Mouse (Mus musculus) heart, embryonic 10.5 days (tissue): ENCODE measurements at regions not wholly inside any gene's neighbourhood (a gene's known extent, or its start where the extent isn't known, plus 50 kb on each side); places are given as distances from the start of the nearest gene placed in this dataset.

Source experiments
- DNase-seq: peaks from one replicate; pipeline ENCODE4 v3.0.0-alpha.2; 2017; ENCODE audit warnings: low spot score
- H3K27ac ChIP-seq: fragments of 300-500 bp; sonication (generic); 2 replicates; pipeline ENCODE4 v1.5.1; 2016; ENCODE audit warnings: mild to moderate bottlenecking
- H3K27me3 ChIP-seq: fragments of 300-500 bp; sonication (generic); 2 replicates; pipeline ENCODE4 v1.6.1; 2016; ENCODE audit warnings: mild to moderate bottlenecking; ENCODE audit not compliant: poor library complexity, insufficient read depth, severe bottlenecking
- H3K36me3 ChIP-seq: fragments of 300-500 bp; sonication (generic); 2 replicates; pipeline ENCODE4 v1.6.1; 2016; ENCODE audit warnings: mild to moderate bottlenecking, moderate library complexity
- H3K4me1 ChIP-seq: fragments of 300-500 bp; sonication (generic); 2 replicates; pipeline ENCODE4 v1.6.1; 2016; ENCODE audit warnings: mild to moderate bottlenecking
- H3K4me3 ChIP-seq: fragments of 300-500 bp; sonication (generic); 2 replicates; pipeline ENCODE4 v1.5.1; 2016; ENCODE audit warnings: mild to moderate bottlenecking, moderate library complexity
- H3K9me3 ChIP-seq: fragments of 300-500 bp; sonication (generic); 2 replicates; pipeline ENCODE4 v1.6.1; 2016; ENCODE audit warnings: mild to moderate bottlenecking, moderate library complexity
- WGBS: fragments of 180-500 bp; shearing (Covaris S2); methylation state at CpG from one replicate; pipeline ENCODE4 v1.1.7; 2016; 5-methylcytosine and 5-hydroxymethylcytosine counted together

DNA sequence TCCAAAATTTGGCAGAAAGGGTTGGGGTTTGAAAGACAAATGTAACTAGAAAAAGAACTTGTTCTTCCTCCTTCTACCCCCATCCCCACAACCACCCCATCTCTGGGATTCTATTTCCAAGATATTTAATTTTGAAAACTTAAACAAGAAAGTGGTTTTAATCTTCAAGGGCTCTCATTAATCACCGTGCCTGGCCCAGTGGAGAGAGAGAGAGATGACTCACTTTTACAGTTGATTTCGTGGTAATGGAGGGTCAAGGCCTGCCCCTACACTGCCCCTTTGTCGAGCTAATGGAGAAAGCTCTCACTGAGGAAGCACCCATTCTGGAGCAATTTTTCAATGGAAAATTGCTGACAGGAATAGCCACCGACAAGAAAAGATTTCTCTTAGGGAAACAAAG, 247.9 kb downstream of the Gm10260 start:
- Histone ChIP-seq H3K27ac (no peak overlapping the region), H3K9me3 (no peaks in the 10 kb centered on the region), H3K4me1 (peaks cover 15% of the 10 kb centered on the region), H3K27me3 (peaks cover 3% of the 10 kb centered on the region; the same call in 1 of the 2 replicates), H3K36me3 (no peaks in the 10 kb centered on the region), H3K4me3 (no peak overlapping the region)
- WGBS, result 59% methylated on average over 4 of the region's 4 CpGs
- no peak for DNase-seq

DNA sequence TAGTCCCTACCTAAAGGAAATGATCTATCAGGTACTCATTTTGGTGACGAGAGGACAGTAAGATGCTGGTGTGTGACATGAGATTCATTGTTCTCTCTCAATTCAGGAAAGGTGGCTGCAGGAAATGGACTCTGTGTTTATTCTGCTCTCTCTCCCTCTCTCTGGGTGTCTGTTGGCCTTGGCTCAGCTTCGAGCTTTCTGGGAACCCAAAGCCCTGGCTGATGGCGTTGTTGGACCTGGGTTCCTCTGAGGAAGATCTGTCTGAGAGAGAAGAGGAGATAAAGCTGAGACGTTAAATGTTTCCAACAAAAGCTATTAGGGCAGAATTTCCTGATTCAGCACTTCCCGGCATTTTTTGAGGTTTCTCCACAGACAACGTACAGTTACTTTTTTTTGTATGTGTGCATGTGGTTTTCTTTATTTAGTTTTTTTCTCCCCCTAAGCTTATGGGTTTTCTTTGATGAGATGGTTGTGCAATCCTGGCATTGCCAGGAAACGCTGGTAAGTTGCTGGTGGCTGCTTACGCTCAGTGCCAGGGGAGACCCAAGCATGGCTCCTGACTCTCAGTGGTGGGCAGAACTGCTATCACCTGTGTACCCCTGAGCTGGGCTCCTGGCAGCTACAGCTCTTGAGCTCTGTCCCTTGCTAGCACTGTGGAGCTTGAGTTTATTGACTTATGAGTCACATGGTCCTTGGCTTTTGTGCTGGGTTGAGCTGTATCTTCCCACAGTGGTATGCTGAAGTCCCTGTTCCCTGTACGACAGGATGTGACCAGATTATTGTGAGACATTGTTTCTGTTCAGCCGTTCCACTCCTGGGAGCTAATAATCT, 249.8 kb downstream of the Gm10260 start:
- H3K36me3 ChIP-seq, result no peaks in the 10 kb centered on the region
- peak overlapping the region; percentile 60; the same call in 1 of the 2 replicates for H3K27ac ChIP-seq
- H3K4me3 ChIP-seq, result no peak overlapping the region
- DNase-seq, result no peak
- peaks cover 15% of the 10 kb centered on the region for H3K4me1 ChIP-seq
- 57% methylated on average over 10 of the region's 10 CpGs for WGBS
- H3K9me3 ChIP-seq, result no peaks in the 10 kb centered on the region
- peaks cover 11% of the 10 kb centered on the region; the same call in 1 of the 2 replicates for H3K27me3 ChIP-seq

DNA sequence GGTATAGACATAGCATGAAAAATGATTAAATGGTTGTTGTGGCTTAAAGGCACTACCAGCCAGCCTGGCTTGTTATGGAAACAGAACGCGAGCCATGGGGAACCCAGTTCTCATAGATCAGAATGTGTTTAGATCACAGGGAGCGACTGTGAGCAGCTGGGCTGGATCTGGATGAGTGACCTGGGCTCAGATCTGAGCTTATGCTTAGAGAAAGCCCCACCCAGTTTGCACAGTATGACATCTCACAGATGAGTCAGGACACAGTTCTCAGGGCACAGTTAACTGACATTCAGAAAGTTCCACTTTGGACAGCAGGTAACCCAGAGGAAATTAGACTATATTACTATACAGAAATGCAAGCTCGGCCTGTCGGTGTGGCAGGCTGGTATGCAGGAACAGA, 255.5 kb downstream of the Gm10260 start:
- Histone ChIP-seq H3K4me3 (no peak overlapping the region), H3K36me3 (no peaks in the 10 kb centered on the region), H3K27ac (no peak overlapping the region), H3K27me3 (peaks cover 9% of the 10 kb centered on the region; the same call in 1 of the 2 replicates), H3K9me3 (no peaks in the 10 kb centered on the region), H3K4me1 (no peaks in the 10 kb centered on the region)
- no peak for DNase-seq
- WGBS, result 81% methylated on average over 5 of the region's 5 CpGs

DNA sequence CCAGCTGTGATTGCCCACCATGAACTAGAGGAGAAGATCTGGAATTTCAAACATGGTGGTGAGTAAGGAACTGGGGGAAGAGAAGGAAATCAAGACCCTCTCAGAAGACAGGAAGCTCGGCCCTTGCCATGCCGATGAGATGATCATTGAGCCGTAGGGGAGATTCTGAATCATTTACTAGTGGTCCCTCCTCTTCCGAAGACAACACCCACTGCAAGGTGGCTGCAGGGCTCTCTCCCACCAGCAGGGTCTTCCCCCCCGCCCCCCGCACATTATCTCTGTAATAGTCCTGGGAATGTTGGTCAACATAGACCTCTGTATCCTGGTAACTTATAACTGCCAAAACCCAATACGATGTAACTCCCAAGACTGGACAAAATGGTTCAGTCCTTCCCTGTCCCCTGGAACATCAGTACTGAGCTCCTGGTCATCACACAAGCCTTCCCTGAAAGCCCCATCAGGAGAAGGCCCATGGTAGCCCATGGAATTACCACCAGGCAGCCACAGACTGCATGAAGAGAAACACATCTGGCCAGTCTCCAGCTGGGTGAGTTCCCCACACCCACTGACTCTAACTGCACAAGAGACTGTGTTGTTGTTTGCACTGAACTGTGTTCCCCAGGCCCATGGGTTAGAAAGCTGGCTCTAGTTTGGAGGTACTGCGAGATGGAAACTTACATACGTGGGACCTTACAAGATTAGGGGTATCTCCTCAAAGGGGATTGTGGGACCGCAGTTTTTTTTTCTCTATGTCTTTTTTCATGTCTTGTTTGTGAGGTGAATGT, 256.3 kb downstream of the Gm10260 start:
- no peaks in the 10 kb centered on the region for H3K9me3 ChIP-seq
- H3K27me3 ChIP-seq, result peaks cover 9% of the 10 kb centered on the region; the same call in 1 of the 2 replicates
- no peaks in the 10 kb centered on the region for H3K4me1 ChIP-seq
- no peaks in the 10 kb centered on the region for H3K36me3 ChIP-seq
- peak overlapping the region; percentile 16; the same call in 1 of the 2 replicates for H3K27ac ChIP-seq
- 83% methylated on average over 10 of the region's 10 CpGs for WGBS
- H3K4me3 ChIP-seq, result no peak overlapping the region
- DNase-seq, result no peak

DNA sequence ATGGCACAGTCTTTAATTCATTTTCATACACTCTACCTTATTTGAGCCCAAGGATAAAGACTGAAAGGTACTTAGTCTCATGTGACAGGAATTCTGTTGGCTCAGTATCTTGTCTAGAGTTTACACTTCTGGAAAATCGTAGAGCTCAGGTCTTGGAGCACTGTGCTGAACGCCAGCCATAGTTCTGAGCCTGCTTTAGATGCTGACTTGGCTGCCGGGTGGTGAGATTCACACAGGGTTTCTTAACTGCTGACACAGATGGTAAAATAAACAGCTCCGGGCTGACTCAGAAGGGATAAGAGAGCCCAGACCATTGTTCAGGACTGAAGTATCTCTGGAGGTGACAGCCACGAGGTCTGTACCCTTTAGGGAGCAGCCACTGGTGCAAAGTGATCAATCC, 257.0 kb downstream of the Gm10260 start:
- Histone ChIP-seq H3K36me3 (no peaks in the 10 kb centered on the region), H3K9me3 (no peaks in the 10 kb centered on the region), H3K27ac (no peak overlapping the region), H3K27me3 (peaks cover 9% of the 10 kb centered on the region; the same call in 1 of the 2 replicates), H3K4me3 (no peak overlapping the region), H3K4me1 (no peaks in the 10 kb centered on the region)
- no peak for DNase-seq
- 52% methylated on average over 5 of the region's 5 CpGs for WGBS

DNA sequence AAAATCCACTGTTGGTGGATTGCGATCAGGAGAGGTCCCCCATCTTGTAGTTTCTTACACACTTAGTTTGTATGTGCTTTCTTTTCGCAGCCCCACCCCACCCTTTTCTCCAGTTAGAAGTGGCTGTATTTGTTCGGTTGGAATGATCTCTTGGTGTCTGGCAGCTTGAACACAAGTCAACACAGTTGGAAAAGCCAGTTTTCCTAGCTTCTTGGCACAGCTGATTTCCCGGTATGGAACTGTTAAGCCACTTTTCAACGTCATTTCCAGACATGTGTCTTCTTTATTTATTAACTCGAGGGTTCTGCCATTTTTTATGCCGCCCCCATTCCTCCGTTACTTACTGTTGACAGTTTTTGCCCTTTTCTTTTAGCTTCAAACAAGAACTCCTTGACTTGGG, 259.2 kb downstream of the Enc1 start:
- DNase-seq, result no peak
- H3K27me3 ChIP-seq, result no peaks in the 10 kb centered on the region
- H3K9me3 ChIP-seq, result no peaks in the 10 kb centered on the region
- no peak overlapping the region for H3K27ac ChIP-seq
- no peak overlapping the region for H3K4me3 ChIP-seq
- H3K36me3 ChIP-seq, result no peaks in the 10 kb centered on the region
- peaks cover 3% of the 10 kb centered on the region; the same call in 1 of the 2 replicates for H3K4me1 ChIP-seq
- WGBS, result 88% methylated on average over 8 of the region's 8 CpGs

DNA sequence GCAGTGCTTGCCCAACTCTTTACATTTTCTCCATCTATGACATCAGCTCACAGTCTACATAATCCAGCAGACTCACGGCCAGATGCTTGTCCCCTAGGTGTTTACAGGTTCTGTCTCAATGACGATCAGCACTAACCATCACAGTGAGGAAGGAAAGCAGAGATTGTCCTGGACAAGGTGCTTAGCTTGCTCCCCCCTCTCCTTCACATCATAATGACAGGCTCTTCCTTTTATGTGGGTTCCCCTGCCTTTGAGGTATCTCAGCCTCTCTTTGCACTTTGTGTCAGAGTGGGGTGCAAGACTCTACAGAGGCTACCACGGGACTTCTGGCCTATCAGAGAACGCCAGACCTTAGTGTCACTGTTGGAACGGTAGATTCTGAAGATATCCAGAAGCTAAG, 258.1 kb downstream of the Enc1 start:
- Histone ChIP-seq H3K27me3 (no peaks in the 10 kb centered on the region), H3K9me3 (no peaks in the 10 kb centered on the region), H3K4me1 (peaks cover 3% of the 10 kb centered on the region; the same call in 1 of the 2 replicates), H3K27ac (no peak overlapping the region), H3K4me3 (no peak overlapping the region), H3K36me3 (no peaks in the 10 kb centered on the region)
- WGBS, result 88% methylated on average over 5 of the region's 5 CpGs
- no peak for DNase-seq

DNA sequence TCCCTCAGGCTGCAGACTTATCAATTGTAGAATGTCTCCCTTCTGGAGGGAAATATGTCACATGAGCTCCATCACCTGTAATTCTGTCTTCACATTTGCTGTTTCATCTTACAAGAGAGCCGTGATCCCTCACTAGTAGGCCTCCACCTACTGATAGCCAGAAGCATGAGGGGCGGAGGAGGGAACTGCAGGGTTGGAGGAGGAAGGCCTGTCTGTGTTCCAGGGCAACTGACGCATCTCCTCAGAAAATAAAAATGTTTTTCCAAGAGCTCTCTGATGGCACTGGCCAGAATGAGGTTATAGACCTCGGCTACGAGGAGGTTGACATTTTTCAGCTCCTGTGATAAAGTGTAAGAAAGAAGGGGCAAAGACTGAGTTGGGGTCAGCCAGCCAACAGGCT, 257.0 kb downstream of the Enc1 start:
- no peaks in the 10 kb centered on the region for H3K9me3 ChIP-seq
- H3K27ac ChIP-seq, result no peak overlapping the region
- H3K4me3 ChIP-seq, result no peak overlapping the region
- WGBS, result 71% methylated on average over 5 of the region's 5 CpGs
- no peaks in the 10 kb centered on the region for H3K27me3 ChIP-seq
- no peak for DNase-seq
- no peaks in the 10 kb centered on the region for H3K36me3 ChIP-seq
- H3K4me1 ChIP-seq, result peaks cover 3% of the 10 kb centered on the region; the same call in 1 of the 2 replicates

DNA sequence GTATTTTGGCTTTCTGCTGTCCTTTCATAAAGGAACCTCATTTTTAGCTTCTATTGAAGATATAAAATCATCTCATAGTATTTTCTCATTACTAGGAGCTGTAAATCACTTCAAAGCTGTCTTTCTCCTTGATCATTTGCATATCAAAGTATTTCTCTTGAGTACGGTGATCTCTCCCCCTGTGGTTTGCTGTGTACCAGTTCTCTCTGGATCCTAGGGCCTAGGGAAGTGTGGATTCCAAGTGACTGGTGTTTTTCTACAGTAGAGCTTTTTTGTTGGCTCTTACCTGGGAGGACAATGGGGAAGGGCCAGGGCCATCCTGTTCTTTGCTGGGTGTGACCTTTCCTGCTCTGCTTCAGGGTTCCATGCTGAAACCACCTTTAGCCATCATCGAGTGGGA, 253.9 kb downstream of the Enc1 start:
- no peak for DNase-seq
- 78% methylated on average over 2 of the region's 2 CpGs for WGBS

DNA sequence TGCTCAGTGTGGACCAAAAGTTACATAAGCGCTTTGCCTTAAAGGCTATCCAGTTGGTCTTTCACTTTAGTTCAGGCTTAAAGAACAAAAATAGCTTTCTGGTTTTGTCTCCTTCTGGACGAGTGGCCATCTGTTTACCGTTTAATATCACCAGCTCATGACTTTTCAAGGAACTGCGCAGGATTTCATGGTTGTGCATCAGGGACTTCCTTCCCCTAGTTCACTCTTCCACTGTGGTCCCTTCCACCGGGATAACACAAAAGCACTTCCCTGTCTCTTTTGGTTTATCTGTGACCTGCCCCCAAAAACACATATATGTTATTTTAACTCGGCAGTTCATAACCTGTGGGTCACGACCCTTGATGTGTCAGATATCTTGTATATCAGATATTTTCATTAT, 252.9 kb downstream of the Enc1 start:
- peaks cover 21% of the 10 kb centered on the region for H3K4me1 ChIP-seq
- no peak overlapping the region for H3K27ac ChIP-seq
- no peaks in the 10 kb centered on the region for H3K36me3 ChIP-seq
- 77% methylated on average over 7 of the region's 7 CpGs for WGBS
- no peaks in the 10 kb centered on the region for H3K9me3 ChIP-seq
- H3K27me3 ChIP-seq, result no peaks in the 10 kb centered on the region
- DNase-seq, result no peak
- H3K4me3 ChIP-seq, result no peak overlapping the region

More for the DNA sequence above, 253.9 kb downstream of the Enc1 start:
- H3K27ac ChIP-seq, result no peak overlapping the region
- H3K27me3 ChIP-seq, result no peaks in the 10 kb centered on the region
- H3K4me3 ChIP-seq, result no peak overlapping the region
- peaks cover 12% of the 10 kb centered on the region for H3K4me1 ChIP-seq
- no peaks in the 10 kb centered on the region for H3K9me3 ChIP-seq
- H3K36me3 ChIP-seq, result no peaks in the 10 kb centered on the region

DNA sequence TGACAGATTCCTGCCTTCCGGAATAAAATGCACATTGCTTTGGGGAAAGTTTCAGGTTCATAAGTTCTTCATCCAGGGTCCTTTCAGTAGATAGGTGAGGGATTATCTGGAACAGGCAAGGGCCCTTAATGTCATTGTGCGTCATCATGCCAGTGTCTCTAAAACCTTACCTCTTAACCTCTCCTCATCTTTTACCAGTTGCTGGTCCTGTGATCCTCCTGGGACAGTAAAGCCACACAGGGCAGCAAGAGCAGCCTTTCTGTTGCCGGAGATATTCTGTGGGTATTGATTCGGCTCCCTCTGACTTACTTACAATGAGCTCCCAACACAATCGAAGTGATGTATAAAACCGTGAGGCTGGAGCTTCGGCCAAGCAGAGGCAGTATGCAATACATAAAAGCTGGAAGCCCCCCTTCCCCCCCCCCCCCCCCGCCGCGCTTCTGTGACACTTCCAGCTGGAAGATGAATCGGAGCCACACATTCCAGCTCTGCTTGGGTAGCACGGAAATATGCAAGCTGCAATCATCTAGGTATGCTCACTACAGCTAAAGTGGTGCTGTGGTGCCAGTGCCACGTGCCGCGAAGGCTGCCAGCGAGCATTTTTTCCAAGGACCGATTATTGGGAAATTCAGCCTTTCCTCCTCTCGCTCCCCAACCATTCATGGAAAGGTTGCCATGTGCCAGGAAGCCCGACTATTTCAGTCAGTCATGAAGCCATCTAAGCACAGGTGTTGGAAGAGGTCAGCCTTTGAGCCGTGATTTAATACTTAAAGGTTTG, 252.2 kb downstream of the Enc1 start:
- WGBS, result 75% methylated on average over 20 of the region's 20 CpGs
- H3K36me3 ChIP-seq, result no peaks in the 10 kb centered on the region
- no peak for DNase-seq
- no peak overlapping the region for H3K4me3 ChIP-seq
- no peaks in the 10 kb centered on the region for H3K9me3 ChIP-seq
- no peaks in the 10 kb centered on the region for H3K27me3 ChIP-seq
- H3K27ac ChIP-seq, result no peak overlapping the region
- H3K4me1 ChIP-seq, result peaks cover 26% of the 10 kb centered on the region

DNA sequence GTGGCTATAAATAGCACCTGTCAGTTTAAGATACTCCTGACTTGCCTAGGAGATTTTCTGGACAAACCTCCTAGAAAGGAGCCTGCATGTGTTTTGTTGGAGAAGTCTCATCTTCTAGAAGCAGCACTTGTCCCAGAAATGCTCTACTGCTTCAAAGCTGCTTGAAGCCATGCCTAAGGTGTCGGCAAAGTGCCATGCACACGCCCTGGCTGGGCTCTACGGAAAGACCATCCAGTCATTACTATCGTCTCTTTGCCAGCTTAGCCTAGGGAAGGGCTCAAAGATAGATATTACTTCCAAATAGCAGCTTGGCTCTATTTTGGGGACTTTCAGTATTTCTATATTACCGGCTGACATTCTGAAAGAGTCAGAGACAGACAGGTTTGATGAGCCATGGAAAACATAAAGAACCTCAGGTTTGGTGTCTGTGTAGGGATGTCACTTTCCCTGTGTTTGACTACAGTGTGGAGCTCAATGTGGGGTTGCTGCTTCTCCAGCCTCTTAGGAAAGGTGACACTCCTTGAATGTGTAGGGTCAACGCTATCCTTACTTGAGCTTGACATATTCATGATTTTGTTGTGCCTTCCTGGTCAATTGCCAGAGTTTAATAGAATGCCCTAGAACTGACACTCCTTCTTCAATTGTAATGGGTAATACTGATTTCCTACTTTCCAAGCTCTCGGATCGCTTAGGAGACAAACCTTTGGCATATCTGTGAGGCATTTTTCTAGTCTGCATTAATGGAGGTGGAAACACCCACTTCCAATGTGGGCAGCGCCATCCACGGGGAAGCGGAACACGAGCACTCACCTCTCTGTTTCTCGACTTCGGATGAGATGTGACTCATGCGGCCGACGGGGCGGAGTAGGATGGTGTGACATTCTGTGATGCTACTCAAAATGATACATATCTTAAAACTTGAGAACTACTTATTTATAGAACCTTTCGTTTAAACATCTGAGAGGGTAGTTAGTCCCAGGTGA, 251.3 kb downstream of the Enc1 start:
- WGBS, result 91% methylated on average over 19 of the region's 19 CpGs

More for the DNA sequence above, 251.3 kb downstream of the Enc1 start:
- H3K27me3 ChIP-seq, result no peaks in the 10 kb centered on the region
- DNase-seq, result no peak
- no peak overlapping the region for H3K27ac ChIP-seq
- no peaks in the 10 kb centered on the region for H3K36me3 ChIP-seq
- H3K4me1 ChIP-seq, result peaks cover 24% of the 10 kb centered on the region
- H3K9me3 ChIP-seq, result no peaks in the 10 kb centered on the region
- H3K4me3 ChIP-seq, result no peak overlapping the region
